Mouse (Mus musculus) c-Kit-negative CD71-positive TER-119-positive erythroid progenitor cells, embryonic 14.5 days (primary cell): ENCODE measurements around the gene Acadm.

Experiments
- DNase-seq: peaks from one replicate; pipeline ENCODE4 v3.0.0-alpha.2; 2013; ENCODE audit warnings: low read depth, low spot score

Acadm gene

GRCm38 (mm10) chr3:153902595-153902994, 41.8 kb downstream of the Acadm start:
- DNase-seq: no peak

- DNase-seq: no peak
These were observed 42.5 kb downstream of the Acadm start for GRCm38 (mm10) chr3:153901904-153902303.

GRCm38 (mm10) chr3:153897216-153897615, 47.2 kb downstream of the Acadm start:
- DNase-seq: no peak

GRCm38 (mm10) chr3:153895454-153895853, 49.0 kb downstream of the Acadm start:
- no peak for DNase-seq

GRCm38 (mm10) chr3:153889188-153889781, 55.1 kb downstream of the Acadm start:
- no peak for DNase-seq

- no peak for DNase-seq
These were observed 56.3 kb downstream of the Acadm start for GRCm38 (mm10) chr3:153888141-153888540.

GRCm38 (mm10) chr3:153886296-153886695, 58.1 kb downstream of the Acadm start:
- DNase-seq: no peak
